Mouse (Mus musculus) left cerebral cortex, adult 9 months (tissue): ENCODE measurements around the gene Dck.

ENCODE experiments used
- DNase-seq, 2 experiments: peaks; one replicate each; pipeline ENCODE4 v3.0.0; 2022; ENCODE audit warnings: low spot score in 2 of 2

The Dck gene

GRCm38 (mm10) chr5:88791256-88792245 lies 26.8 kb downstream of the Dck start:
- peak in 1 of 2 experiments; percentile 44 for DNase-seq

- DNase-seq, result no peak
Measured at GRCm38 (mm10) chr5:88793676-88794075, 28.9 kb downstream of the Dck start.

- DNase-seq, result no peak
Measured at GRCm38 (mm10) chr5:88795910-88796584, 31.3 kb downstream of the Dck start.

GRCm38 (mm10) chr5:88796588-88796987 lies 31.8 kb downstream of the Dck start:
- DNase-seq, result no peak

- no peak for DNase-seq
Measured at GRCm38 (mm10) chr5:88797121-88797520, 32.3 kb downstream of the Dck start.

GRCm38 (mm10) chr5:88805616-88806015 lies 40.8 kb downstream of the Dck start:
- DNase-seq, result no peak

GRCm38 (mm10) chr5:88806278-88806677 lies 41.5 kb downstream of the Dck start:
- no peak for DNase-seq

GRCm38 (mm10) chr5:88807342-88807741 lies 42.5 kb downstream of the Dck start:
- no peak for DNase-seq

GRCm38 (mm10) chr5:88813188-88813587 lies 48.4 kb downstream of the Dck start:
- no peak for DNase-seq

- no peak for DNase-seq
Measured at GRCm38 (mm10) chr5:88814552-88814951, 49.8 kb downstream of the Dck start.

- no peak for DNase-seq
Measured at GRCm38 (mm10) chr5:88821542-88821941, 56.7 kb downstream of the Dck start.

GRCm38 (mm10) chr5:88824838-88825237 lies 60.0 kb downstream of the Dck start:
- no peak for DNase-seq

GRCm38 (mm10) chr5:88829835-88830571 lies 65.2 kb downstream of the Dck start:
- DNase-seq, result no peak

- no peak for DNase-seq
Measured at GRCm38 (mm10) chr5:88830880-88831279, 66.1 kb downstream of the Dck start.

GRCm38 (mm10) chr5:88831935-88832334 lies 67.1 kb downstream of the Dck start:
- DNase-seq, result no peak
